ENCODE assay signal across 7 mouse cellular contexts in the genomic region with DNA sequence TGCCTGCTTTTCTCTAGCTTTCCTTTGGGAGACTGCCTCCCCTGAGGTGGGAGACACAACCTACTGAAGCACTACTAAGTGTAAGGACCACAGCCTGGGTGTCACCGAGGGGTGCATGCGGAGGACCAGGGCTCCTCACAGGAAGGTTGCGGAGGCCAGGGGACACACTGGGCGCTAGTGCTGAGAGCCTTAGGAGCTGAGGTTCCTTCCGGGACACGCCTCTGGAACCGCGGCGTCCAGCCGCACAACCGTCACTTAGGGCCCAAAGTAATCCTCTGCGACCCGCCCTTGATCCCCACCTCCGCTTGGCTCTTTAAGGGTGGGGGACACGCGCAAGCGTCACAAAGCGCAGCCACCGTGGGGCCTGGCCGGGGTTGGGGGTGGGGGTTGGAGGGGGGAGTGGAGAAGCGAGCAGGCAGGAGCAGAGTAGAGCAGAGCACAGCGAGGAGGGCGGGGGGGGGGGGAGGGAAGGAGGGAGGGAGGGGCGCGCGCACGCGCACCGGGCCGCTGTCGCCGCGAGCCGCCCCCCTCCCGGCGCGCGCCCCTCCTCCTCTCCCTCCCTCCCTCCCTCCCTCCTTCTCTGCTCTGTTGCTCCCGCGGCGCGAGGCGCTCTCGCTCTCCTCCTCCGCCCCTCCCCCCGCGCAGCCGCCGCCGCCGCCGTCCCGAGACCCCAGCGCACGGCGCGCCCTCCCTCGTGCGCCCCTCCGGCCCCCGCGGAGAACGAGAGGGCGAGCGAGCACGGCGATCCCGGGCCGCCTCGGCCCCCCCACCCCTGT. TPM values are rescaled to one million over a fixed set of nuclear protein-coding genes. Genes with fewer than 3 reads are reported as not detected.
DNase-seq lines count a peak whose midpoint lies in the region; ATAC-seq and TF ChIP-seq lines count a peak whose summit lies in the region.

No protein-coding gene starts in this region.

- peak; percentile 87 for ATAC-seq in intestine, postnatal 0 days
- peak; percentile 92 for ATAC-seq in limb, embryonic 12.5 days (ENCODE audit: insufficient number of reproducible peaks, insufficient read depth, low FRiP score, low TSS enrichment, low read depth)
- ATAC-seq in midbrain, embryonic 14.5 days (ENCODE audit: low FRiP score, low TSS enrichment): peak; percentile 93

- H3K9me3 ChIP-seq in intestine, postnatal 0 days (ENCODE audit: control insufficient read depth): no peaks in the 10 kb centered on the region
- H3K9me3 ChIP-seq in limb, embryonic 12.5 days: peaks cover 5% of the 10 kb centered on the region; the same call in 1 of the 2 replicates
- H3K9me3 ChIP-seq in midbrain, embryonic 14.5 days (ENCODE audit: control insufficient read depth, low read length): no peaks in the 10 kb centered on the region

- H3K27me3 ChIP-seq in intestine, postnatal 0 days (replicated peaks; ENCODE audit: control insufficient read depth, insufficient read depth, low read length): no peaks in the 10 kb centered on the region
- no peaks in the 10 kb centered on the region for H3K27me3 ChIP-seq in limb, embryonic 12.5 days
- H3K27me3 ChIP-seq in midbrain, embryonic 14.5 days (ENCODE audit: control insufficient read depth, insufficient read depth, low read length): no peaks in the 10 kb centered on the region

- peak; percentile 69 for DNase-seq in adrenal gland, adult 8-10 months
- peak; percentile 75 for DNase-seq in embryo, embryonic 11.5 days (ENCODE audit: low read depth, low spot score)
- peak; percentile 58 to 82 for DNase-seq in gastrocnemius, postnatal 4 days (ENCODE audit: low spot score in 2 of 2)
- peak; percentile 95 for DNase-seq in midbrain, embryonic 14.5 days
- peak; percentile 54 to 75 for DNase-seq in spleen, adult 18-20 months

- peaks cover 4% of the 10 kb centered on the region for H3K4me1 ChIP-seq in intestine, postnatal 0 days (replicated peaks; ENCODE audit: control insufficient read depth, insufficient read depth, low read length)
- peaks cover 6% of the 10 kb centered on the region for H3K4me1 ChIP-seq in limb, embryonic 12.5 days (replicated peaks)
- H3K4me1 ChIP-seq in midbrain, embryonic 14.5 days (ENCODE audit: control insufficient read depth, insufficient read depth, low read length): peaks cover 6% of the 10 kb centered on the region

- H3K36me3 ChIP-seq in intestine, postnatal 0 days (ENCODE audit: control insufficient read depth, insufficient read depth): no peaks in the 10 kb centered on the region
- H3K36me3 ChIP-seq in limb, embryonic 12.5 days: peaks cover 20% of the 10 kb centered on the region
- no peaks in the 10 kb centered on the region for H3K36me3 ChIP-seq in midbrain, embryonic 14.5 days (ENCODE audit: control insufficient read depth, insufficient read depth, low read length)

- H3K4me2 ChIP-seq in intestine, postnatal 0 days (replicated peaks; ENCODE audit: low read depth): peak overlapping the region; percentile 82
- peak overlapping the region; percentile 67 for H3K4me2 ChIP-seq in limb, embryonic 12.5 days
- peak overlapping the region; percentile 70 for H3K4me2 ChIP-seq in midbrain, embryonic 14.5 days (ENCODE audit: low read length)

- peak overlapping the region; percentile 96 for H3K4me3 ChIP-seq in intestine, postnatal 0 days (ENCODE audit: low read depth, low read length)
- peak overlapping the region; percentile 94 for H3K4me3 ChIP-seq in limb, embryonic 12.5 days (replicated peaks)
- peak overlapping the region; percentile 93 for H3K4me3 ChIP-seq in midbrain, embryonic 14.5 days (replicated peaks; ENCODE audit: low read depth, low read length)

- peak overlapping the region; percentile 98 for H3K27ac ChIP-seq in intestine, postnatal 0 days (ENCODE audit: low read depth, low read length)
- peak overlapping the region; percentile 100 for H3K27ac ChIP-seq in limb, embryonic 12.5 days
- peak overlapping the region; percentile 99 for H3K27ac ChIP-seq in midbrain, embryonic 14.5 days (replicated peaks; ENCODE audit: low read depth, low read length)

- under 1% methylated on average over 31 of the region's 70 CpGs for WGBS in intestine, postnatal 0 days
- under 1% methylated on average over 29 of the region's 70 CpGs for WGBS in limb, embryonic 12.5 days
- 1% methylated on average over 25 of the region's 70 CpGs for WGBS in midbrain, embryonic 14.5 days

- H3K9ac ChIP-seq in intestine, postnatal 0 days (ENCODE audit: low read depth, low read length): peak overlapping the region; percentile 97
- peak overlapping the region; percentile 99 for H3K9ac ChIP-seq in limb, embryonic 12.5 days (replicated peaks)
- peak overlapping the region; percentile 100 for H3K9ac ChIP-seq in midbrain, embryonic 14.5 days (replicated peaks; ENCODE audit: low read length)

- TF ChIP-seq CTCF in intestine, postnatal 0 days (IDR thresholded peaks at IDR 0.05; ENCODE audit: low read depth): no peak

RNA-seq across cellular contexts. Expression of a gene that starts 0.4 kb away (rescaled TPM):
- 100 to 1,000 TPM in 3 of 4 experiments, 10 to 100 TPM in 1; 94.5 to 119 (median 105) TPM for total RNA-seq in adrenal gland, adult 8-10 months (2022)
- total RNA-seq in gastrocnemius, postnatal 4 days (2021): 10 to 100 TPM; 97.5 to 98.5 TPM
- polyA plus RNA-seq in intestine, postnatal 0 days (2015; fragmentation: Nextera tagmentation; extraction: Ambion mirVana): 64.5 and 67.9 TPM in 2 replicates
- 106 and 120 TPM in 2 replicates for polyA plus RNA-seq in limb, embryonic 12.5 days (2016; fragmentation: Nextera tagmentation; extraction: Ambion mirVana)
- polyA plus RNA-seq in midbrain, embryonic 14.5 days (2014; fragmentation: Nextera tagmentation; extraction: Ambion mirVana): 75.7 and 80.7 TPM in 2 replicates

RNA-seq across cellular contexts. Expression of a gene that starts 10.9 kb away (rescaled TPM):
- 10 to 100 TPM; 61.8 to 79.3 (median 70.7) TPM for total RNA-seq in adrenal gland, adult 8-10 months (2022)
- total RNA-seq in gastrocnemius, postnatal 4 days (2021): 10 to 100 TPM; 23.4 to 26.8 TPM
- polyA plus RNA-seq in intestine, postnatal 0 days (2015; fragmentation: Nextera tagmentation; extraction: Ambion mirVana): 7.7 and 8.4 TPM in 2 replicates
- polyA plus RNA-seq in limb, embryonic 12.5 days (2016; fragmentation: Nextera tagmentation; extraction: Ambion mirVana): 24.6 and 29.8 TPM in 2 replicates
- 35.7 and 38.1 TPM in 2 replicates for polyA plus RNA-seq in midbrain, embryonic 14.5 days (2014; fragmentation: Nextera tagmentation; extraction: Ambion mirVana)

RNA-seq across cellular contexts. Expression of a gene that starts 37.1 kb away (rescaled TPM):
- total RNA-seq in adrenal gland, adult 8-10 months (2022): under 1 TPM in 2 of 4 experiments, not detected in 2; 0.16 to 0.31 TPM
- total RNA-seq in gastrocnemius, postnatal 4 days (2021): under 1 TPM in 1 of 2 experiments, not detected in 1; 0.49 TPM
- polyA plus RNA-seq in intestine, postnatal 0 days (2015; fragmentation: Nextera tagmentation; extraction: Ambion mirVana): 4.1 and 7.4 TPM in 2 replicates
- 1.0 TPM in 2 replicates for polyA plus RNA-seq in limb, embryonic 12.5 days (2016; fragmentation: Nextera tagmentation; extraction: Ambion mirVana)
- 0.22 TPM in 1 of 2 replicates, not detected in the other for polyA plus RNA-seq in midbrain, embryonic 14.5 days (2014; fragmentation: Nextera tagmentation; extraction: Ambion mirVana)

Comparison
In these comparisons a context has a peak if more than half of its experiments do, and no peak if none do; other contexts are left out.
1. Peak in every context shown above with its lines: DNase-seq, ATAC-seq, H3K4me3 ChIP-seq and H3K27ac ChIP-seq.